Mouse (Mus musculus) MEL (cell line): ENCODE measurements around the gene Tcte2.

Experiments
- CHD2 ChIP-seq: IDR thresholded peaks from 2 replicates; pipeline ENCODE4 v1.6.1; 2011; ENCODE audit warnings: low read length, improper control_type of control experiment
- CTCF ChIP-seq, 3 experiments: IDR thresholded peaks in 2 of 3; conservative IDR thresholded peaks in 1 of 3; 2 replicates each; pipeline ENCODE4 v1.5.1; 2011 to 2012; ENCODE audit warnings: low read length in 3 of 3, low read depth in 2 of 3, mild to moderate bottlenecking in 2 of 3, improper control_type of control experiment in 1 of 3, inconsistent platforms in 1 of 3, mixed read lengths in 1 of 3, moderate library complexity in 1 of 3; ENCODE audit not compliant: control insufficient read depth in 1 of 3, insufficient read depth in 1 of 3, poor library complexity in 1 of 3, severe bottlenecking in 1 of 3
- MAX ChIP-seq: IDR thresholded peaks from 2 replicates; pipeline ENCODE4 v1.6.1; 2011; ENCODE audit warnings: low read length, improper control_type of control experiment
- MEF2A ChIP-seq: IDR thresholded peaks from 2 replicates; pipeline ENCODE4 v1.6.1; 2014; ENCODE audit warnings: low read depth, mild to moderate bottlenecking, inconsistent platforms, low read length, improper control_type of control experiment; ENCODE audit not compliant: poor library complexity, insufficient replicate concordance, severe bottlenecking; ENCODE audit errors: extremely low read depth
- NELFE ChIP-seq: IDR thresholded peaks from 2 replicates; pipeline ENCODE4 v1.6.1; 2011; ENCODE audit warnings: low read depth, low read length, improper control_type of control experiment
- POLR2A ChIP-seq, 2 experiments: IDR thresholded peaks; 2 replicates each; pipeline ENCODE4 v1.6.1; 2011 to 2012; ENCODE audit warnings: low read length in 2 of 2, mild to moderate bottlenecking in 2 of 2, control low read depth in 1 of 2, improper control_type of control experiment in 1 of 2, low read depth in 1 of 2, moderate library complexity in 1 of 2; ENCODE audit not compliant: control insufficient read depth in 1 of 2, insufficient read depth in 1 of 2, poor library complexity in 1 of 2
- POLR2AphosphoS2 ChIP-seq: IDR thresholded peaks from 2 replicates; pipeline ENCODE4 v1.6.1; 2011; ENCODE audit warnings: low read length, improper control_type of control experiment

DNA sequence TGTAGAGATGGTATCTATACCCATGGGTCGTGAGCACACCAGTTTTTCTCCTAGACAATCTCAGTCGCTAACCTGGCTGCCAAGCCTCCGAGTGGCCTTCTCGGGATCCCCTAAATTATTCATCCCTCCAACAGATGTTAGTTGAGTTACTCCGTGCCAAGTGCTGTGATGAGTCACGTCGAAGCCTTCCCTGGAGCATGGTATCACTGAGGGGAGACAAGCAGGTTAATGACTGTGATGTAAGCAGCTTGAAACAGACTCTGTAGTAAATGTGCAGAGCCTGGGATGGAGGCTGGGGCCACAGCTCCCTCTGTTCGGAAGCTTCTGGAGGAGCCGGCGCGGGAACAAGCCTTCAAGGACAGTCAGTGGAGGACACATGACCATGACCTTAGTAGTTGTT lies 44.2 kb downstream of the Tcte2 start:
- no peak for TF ChIP-seq CTCF (IDR thresholded peaks at IDR 0.05 in 2 of 3, conservative IDR thresholded peaks at IDR 0.05 in 1 of 3; ENCODE audit: control insufficient read depth in 1 of 3, insufficient read depth in 1 of 3, low read depth in 2 of 3, low read length in 3 of 3, poor library complexity in 1 of 3, severe bottlenecking in 1 of 3)
- no peak for TF ChIP-seq CHD2
- no peak for TF ChIP-seq POLR2A (IDR thresholded peaks at IDR 0.05; ENCODE audit: control insufficient read depth in 1 of 2, insufficient read depth in 1 of 2, low read depth in 1 of 2, low read length in 2 of 2, poor library complexity in 1 of 2)
- no peak for TF ChIP-seq MEF2A
- TF ChIP-seq MAX = no peak
- TF ChIP-seq NELFE = no peak
- no peak for TF ChIP-seq POLR2AphosphoS2
